Mouse (Mus musculus) neural tube, embryonic 14.5 days (tissue): ENCODE measurements around the gene Ccnd3. TPM values are rescaled to one million over a fixed set of nuclear protein-coding genes. Genes with fewer than 3 reads are reported as not detected.

Source experiments
- ATAC-seq: fragments of 200-750 bp; cut with Nextera tagmentation; 2 replicates; pipeline ENCODE4 v1.8.0; 2017; ENCODE audit warnings: low read depth, mild to moderate bottlenecking, moderate TSS enrichment, moderate library complexity
- H3K27ac ChIP-seq: fragments of 300-500 bp; sonication (generic); 2 replicates; pipeline ENCODE4 v1.5.1; 2014; ENCODE audit warnings: low read depth, mild to moderate bottlenecking, control low read depth, low read length, moderate library complexity, mixed read lengths
- H3K27me3 ChIP-seq: fragments of 300-500 bp; sonication (generic); 2 replicates; pipeline ENCODE4 v1.6.1; 2014; ENCODE audit warnings: low read length; ENCODE audit not compliant: control insufficient read depth, insufficient read depth
- H3K36me3 ChIP-seq: fragments of 300-500 bp; sonication (generic); 2 replicates; pipeline ENCODE4 v1.6.1; 2014; ENCODE audit warnings: low read length, mixed read lengths; ENCODE audit not compliant: control insufficient read depth, insufficient read depth
- H3K4me1 ChIP-seq: fragments of 300-500 bp; sonication (generic); 2 replicates; pipeline ENCODE4 v1.6.1; 2014; ENCODE audit warnings: low read length; ENCODE audit not compliant: control insufficient read depth, insufficient read depth
- H3K4me2 ChIP-seq: fragments of 300-500 bp; sonication (generic); 2 replicates; pipeline ENCODE4 v1.6.1; 2014; ENCODE audit warnings: mild to moderate bottlenecking, low read depth, low read length, control low read depth
- H3K4me3 ChIP-seq: fragments of 300-500 bp; sonication (generic); 2 replicates; pipeline ENCODE4 v1.5.1; 2014; ENCODE audit warnings: low read depth, low read length, control low read depth, mixed read lengths
- H3K9ac ChIP-seq: fragments of 300-500 bp; sonication (generic); replicated peaks from 2 replicates; pipeline ENCODE4 v1.6.1; 2014; ENCODE audit warnings: low read depth, mild to moderate bottlenecking, control low read depth, low read length, mixed read lengths
- H3K9me3 ChIP-seq: fragments of 300-500 bp; sonication (generic); 2 replicates; pipeline ENCODE4 v1.6.1; 2016; ENCODE audit warnings: low read length; ENCODE audit not compliant: control insufficient read depth
- WGBS: fragments of 180-500 bp; shearing (Covaris S2); extraction: QIAGEN DNeasy Blood & Tissue Kit; methylation state at CpG from one replicate; pipeline ENCODE4 v1.1.7; 2014; 5-methylcytosine and 5-hydroxymethylcytosine counted together
- polyA plus RNA-seq: library from polyadenylated mRNA; unstranded; fragments of >200 nt; fragmentation: Nextera tagmentation; extraction: Ambion mirVana; gene quantifications from 2 replicates; pipeline ENCODE4 v1.2.1, GENCODE M21; 2014

Ccnd3 gene
- polyA plus RNA-seq, 1 experiment from 2014 or later = 49.1 TPM

- peak; percentile 28; the same call in 1 of the 2 replicates for ATAC-seq
- H3K27ac ChIP-seq = 0 out of 2 replicates have a peak overlapping the region, but pooled peaks have one; percentile 34
- 56% methylated on average over 10 of the region's 10 CpGs for WGBS
Observed at GRCm38 (mm10) chr17:47527581-47528300, 22.9 kb downstream of the Ccnd3 start.

GRCm38 (mm10) chr17:47528919-47529318 lies 24.1 kb downstream of the Ccnd3 start:
- Histone ChIP-seq H3K9ac (no peak overlapping the region), H3K27me3 (no peaks in the 10 kb centered on the region), H3K4me1 (peaks cover 2% of the 10 kb centered on the region; the same call in 1 of the 2 replicates), H3K4me3 (no peak overlapping the region), H3K36me3 (no peaks in the 10 kb centered on the region), H3K27ac (no peak overlapping the region), H3K4me2 (no peak overlapping the region), H3K9me3 (no peaks in the 10 kb centered on the region)
- WGBS = 58% methylated on average over 8 of the region's 8 CpGs
- ATAC-seq = no peak

More at GRCm38 (mm10) chr17:47527581-47528300, 22.9 kb downstream of the Ccnd3 start:
- Histone ChIP-seq H3K36me3 (no peaks in the 10 kb centered on the region), H3K4me2 (no peak overlapping the region), H3K9ac (no peak overlapping the region), H3K27me3 (no peaks in the 10 kb centered on the region), H3K4me3 (no peak overlapping the region), H3K4me1 (peaks cover 2% of the 10 kb centered on the region), H3K9me3 (no peaks in the 10 kb centered on the region)

DNA sequence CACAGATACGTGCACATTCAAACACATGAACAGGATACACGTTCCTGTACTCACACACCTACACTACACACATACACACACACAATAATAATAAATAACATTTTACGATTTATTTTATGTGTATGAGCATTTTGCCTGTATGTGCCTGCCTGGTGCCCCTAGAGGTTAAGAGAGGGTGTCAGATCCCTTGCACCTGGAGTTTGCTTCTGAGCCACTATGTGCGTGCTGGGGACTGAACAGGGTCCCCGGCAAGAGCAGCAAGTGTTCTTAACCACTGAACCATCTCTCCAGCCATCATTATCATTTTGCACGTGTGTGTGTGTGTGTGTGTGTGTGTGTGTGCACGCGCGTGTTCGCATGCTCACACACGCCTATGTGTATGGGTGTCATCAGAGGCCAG lies 24.7 kb downstream of the Ccnd3 start:
- no peak overlapping the region for H3K27ac ChIP-seq
- no peaks in the 10 kb centered on the region for H3K36me3 ChIP-seq
- H3K9ac ChIP-seq = no peak overlapping the region
- no peaks in the 10 kb centered on the region for H3K9me3 ChIP-seq
- no peak overlapping the region for H3K4me3 ChIP-seq
- H3K4me2 ChIP-seq = no peak overlapping the region
- H3K27me3 ChIP-seq = no peaks in the 10 kb centered on the region
- peaks cover 2% of the 10 kb centered on the region; the same call in 1 of the 2 replicates for H3K4me1 ChIP-seq
- ATAC-seq = no peak
- 94% methylated on average over 11 of the region's 11 CpGs for WGBS

DNA sequence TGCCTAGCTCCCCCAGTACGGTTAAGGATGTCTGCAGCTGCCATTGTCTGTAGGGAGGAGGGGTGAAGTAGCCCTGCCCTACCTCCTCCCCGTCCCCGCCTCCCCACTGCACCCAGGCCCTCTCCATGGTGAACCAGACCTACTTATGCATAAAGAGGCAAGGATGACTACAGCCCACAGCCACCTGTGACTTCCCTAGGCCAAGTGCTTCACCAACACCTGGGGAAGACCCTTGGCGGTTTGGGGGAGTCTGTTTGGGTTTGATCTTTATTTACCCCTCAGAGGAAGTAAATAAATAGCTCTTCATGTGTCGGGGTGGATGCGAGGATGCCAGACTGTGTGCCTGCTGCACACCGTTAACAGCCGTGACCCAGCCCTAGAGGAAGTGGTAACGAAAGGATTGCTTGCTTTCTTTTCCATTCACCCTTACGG lies 26.6 kb downstream of the Ccnd3 start:
- H3K9me3 ChIP-seq = no peaks in the 10 kb centered on the region
- H3K4me1 ChIP-seq = peaks cover 2% of the 10 kb centered on the region; the same call in 1 of the 2 replicates
- H3K4me2 ChIP-seq = no peak overlapping the region
- no peaks in the 10 kb centered on the region for H3K36me3 ChIP-seq
- 41% methylated on average over 10 of the region's 10 CpGs for WGBS
- no peaks in the 10 kb centered on the region for H3K27me3 ChIP-seq
- no peak overlapping the region for H3K27ac ChIP-seq
- H3K4me3 ChIP-seq = no peak overlapping the region
- no peak for ATAC-seq
- H3K9ac ChIP-seq = no peak overlapping the region

GRCm38 (mm10) chr17:47532364-47532763 lies 27.5 kb downstream of the Ccnd3 start:
- Histone ChIP-seq H3K9ac (no peak overlapping the region), H3K4me3 (no peak overlapping the region), H3K36me3 (no peaks in the 10 kb centered on the region), H3K27me3 (no peaks in the 10 kb centered on the region), H3K9me3 (no peaks in the 10 kb centered on the region), H3K27ac (no peak overlapping the region), H3K4me2 (no peak overlapping the region), H3K4me1 (peaks cover 2% of the 10 kb centered on the region; the same call in 1 of the 2 replicates)
- ATAC-seq = no peak
- WGBS = 97% methylated on average over 5 of the region's 5 CpGs

DNA sequence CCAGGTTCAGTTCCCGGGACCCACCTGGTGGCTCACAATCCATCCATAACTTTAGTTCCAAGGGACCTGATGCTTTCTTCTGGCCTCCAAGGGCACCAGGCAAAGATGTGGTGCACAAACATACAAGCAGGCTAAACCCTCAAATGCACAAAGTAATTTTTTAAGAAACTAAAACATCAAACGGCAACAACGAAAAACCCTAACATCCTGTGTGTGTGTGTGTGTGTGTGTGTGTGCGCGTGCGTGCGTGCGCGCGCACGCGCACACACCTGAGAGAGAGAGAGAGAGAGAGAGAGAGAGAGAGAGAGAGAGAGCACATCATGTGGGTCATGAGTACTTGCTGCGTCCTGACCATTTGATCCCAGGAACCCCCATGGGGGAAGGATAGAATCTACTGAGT lies 28.8 kb downstream of the Ccnd3 start:
- H3K4me2 ChIP-seq = no peak overlapping the region
- H3K9me3 ChIP-seq = no peaks in the 10 kb centered on the region
- H3K4me3 ChIP-seq = no peak overlapping the region
- no peaks in the 10 kb centered on the region for H3K36me3 ChIP-seq
- no peak overlapping the region for H3K27ac ChIP-seq
- H3K9ac ChIP-seq = no peak overlapping the region
- 94% methylated on average over 13 of the region's 13 CpGs for WGBS
- H3K4me1 ChIP-seq = no peaks in the 10 kb centered on the region
- ATAC-seq = no peak
- H3K27me3 ChIP-seq = no peaks in the 10 kb centered on the region

DNA sequence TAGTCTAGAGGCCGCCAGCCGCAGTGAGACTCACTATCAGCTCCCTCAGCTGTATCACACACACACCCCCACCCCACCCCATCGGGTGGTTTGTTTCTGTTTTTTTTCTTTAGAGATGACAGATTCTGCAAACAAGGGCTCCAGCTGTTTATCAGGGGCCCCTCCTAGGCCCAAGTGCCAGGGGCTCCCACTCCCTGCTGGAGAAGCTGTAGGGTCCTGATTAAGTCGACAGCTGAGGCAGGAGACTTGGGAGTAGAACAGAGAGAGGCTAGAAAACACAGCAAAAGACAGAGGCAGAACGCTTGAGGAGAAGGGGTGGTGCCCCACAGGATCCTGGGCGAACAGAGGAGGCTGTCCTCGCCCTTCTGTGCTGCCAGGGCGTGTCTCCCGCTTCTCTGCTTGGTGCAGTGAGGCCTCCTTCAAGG lies 31.0 kb downstream of the Ccnd3 start:
- ATAC-seq = no peak
- H3K4me1 ChIP-seq = no peaks in the 10 kb centered on the region
- 78% methylated on average over 9 of the region's 9 CpGs for WGBS

DNA sequence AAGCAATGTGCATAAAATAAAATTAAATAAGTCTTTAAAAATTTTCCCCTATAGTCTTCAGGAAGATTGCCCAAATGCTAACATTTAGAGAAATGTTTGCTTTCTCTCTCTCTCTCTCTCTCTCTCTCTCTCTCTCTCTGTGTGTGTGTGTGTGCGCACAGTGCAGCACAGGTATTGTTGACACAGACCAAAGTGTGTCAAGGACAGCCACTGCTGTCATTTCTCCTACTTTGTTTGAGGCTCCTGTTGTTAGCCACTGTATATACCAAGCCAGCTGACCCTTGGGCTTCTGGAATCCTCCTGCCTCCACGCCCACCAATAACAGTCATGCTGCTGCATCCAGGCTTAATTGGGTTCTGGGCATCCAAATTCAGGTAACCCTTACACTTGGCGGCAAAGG lies 33.2 kb downstream of the Ccnd3 start:
- no peak overlapping the region for H3K27ac ChIP-seq
- whole genome bisulfite sequencing = 88% methylated on average over 3 of the region's 3 CpGs
- H3K9ac ChIP-seq = no peak overlapping the region

More for the DNA sequence above, 31.0 kb downstream of the Ccnd3 start:
- Histone ChIP-seq H3K4me3 (no peak overlapping the region), H3K4me2 (no peak overlapping the region), H3K9me3 (no peaks in the 10 kb centered on the region), H3K27ac (no peak overlapping the region), H3K27me3 (no peaks in the 10 kb centered on the region), H3K36me3 (no peaks in the 10 kb centered on the region), H3K9ac (no peak overlapping the region)

GRCm38 (mm10) chr17:47539128-47539527 lies 34.3 kb downstream of the Ccnd3 start:
- ATAC-seq = no peak
- 95% methylated on average over 4 of the region's 4 CpGs for WGBS
- no peaks in the 10 kb centered on the region for H3K9me3 ChIP-seq
- no peaks in the 10 kb centered on the region for H3K36me3 ChIP-seq
- no peaks in the 10 kb centered on the region for H3K27me3 ChIP-seq
- H3K4me3 ChIP-seq = no peak overlapping the region
- H3K27ac ChIP-seq = no peak overlapping the region
- no peaks in the 10 kb centered on the region for H3K4me1 ChIP-seq
- H3K9ac ChIP-seq = no peak overlapping the region
- no peak overlapping the region for H3K4me2 ChIP-seq

More for the DNA sequence above, 33.2 kb downstream of the Ccnd3 start:
- H3K4me1 ChIP-seq = no peaks in the 10 kb centered on the region
- no peaks in the 10 kb centered on the region for H3K9me3 ChIP-seq
- no peaks in the 10 kb centered on the region for H3K36me3 ChIP-seq
- H3K4me3 ChIP-seq = no peak overlapping the region
- no peak for ATAC-seq
- H3K4me2 ChIP-seq = no peak overlapping the region
- no peaks in the 10 kb centered on the region for H3K27me3 ChIP-seq
